Comparison of ENCODE assay signal across 15 mouse cellular contexts in the genomic region with DNA sequence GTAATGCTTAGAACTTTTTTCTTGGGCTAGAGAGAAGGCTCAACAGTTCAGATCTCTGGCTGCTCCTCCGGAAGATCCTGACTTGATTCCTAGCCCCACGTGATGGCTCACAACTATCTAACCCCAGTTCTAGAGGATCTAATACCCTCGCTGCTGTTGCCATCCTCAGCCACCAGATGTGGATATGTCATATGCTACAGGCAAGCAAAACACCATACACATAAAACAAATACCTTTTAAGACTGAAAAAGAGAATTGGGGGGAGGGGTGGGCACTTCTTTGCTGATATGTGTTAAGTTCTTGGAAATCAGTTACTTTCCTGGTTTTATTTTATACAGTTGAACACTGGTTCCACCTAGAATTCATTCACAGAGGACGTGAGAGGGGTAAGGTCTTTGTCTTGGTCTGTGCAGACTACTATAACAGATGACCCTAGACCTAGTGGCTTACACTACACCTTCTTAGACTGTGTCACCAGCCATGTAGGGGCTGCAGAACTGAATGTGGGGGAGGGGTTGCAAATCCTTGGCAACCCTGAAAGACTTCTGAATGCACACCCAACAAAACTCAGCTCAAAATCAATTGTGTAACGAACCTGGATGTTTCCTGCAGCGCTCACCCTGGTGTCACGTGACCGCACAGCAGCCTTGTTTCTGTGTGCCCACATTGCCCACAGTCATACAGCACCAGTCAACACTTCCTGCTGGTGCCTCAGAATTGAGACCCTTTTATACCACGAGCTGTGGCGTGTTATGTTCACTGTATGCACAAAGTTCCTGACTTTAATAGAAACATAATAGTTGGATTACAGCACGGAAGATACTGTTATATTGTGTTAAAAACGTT. TPM values are rescaled to one million over a fixed set of nuclear protein-coding genes. Genes with fewer than 3 reads are reported as not detected.
A peak's percentile ranks its signal among the peaks of the same experiment; 100 is the strongest.
DNase-seq lines count a peak whose midpoint lies in the region; ATAC-seq lines count a peak whose summit lies in the region.
"Had no signal": no experiment of that assay in that cellular context is flagged by ENCODE, and none has a peak within 500 bp of the region (broad histone marks: within the 10 kb centered on the region; RNA-seq: fewer than 3 reads in every experiment).

No protein-coding gene starts in this region.

- peaks cover under 1% of the 10 kb centered on the region; the same call in 1 of the 2 replicates for H3K4me1 ChIP-seq in intestine, embryonic 16.5 days (ENCODE audit: control insufficient read depth, insufficient read depth, low read length)

- DNase-seq in lung, postnatal 4 days = peak; percentile 24 to 41
- no peak for DNase-seq in lung, adult 18-20 months
- DNase-seq in c-Kit-positive CD71-negative TER-119-negative erythroid progenitor cells, embryonic 14.5 days (ENCODE audit: low read depth) = peak; percentile 44
- peak; percentile 83 to 92 for DNase-seq in thymus, postnatal 36 days
- no peak for DNase-seq in kidney, adult 18-20 months
- no peak for DNase-seq in heart, adult 8-10 months (ENCODE audit: low spot score)
- DNase-seq: adrenal gland, postnatal 14 days; heart, postnatal 4 days had no signal

- no peak overlapping the region for H3K9ac ChIP-seq in intestine, embryonic 16.5 days (ENCODE audit: low read depth, low read length)

- ATAC-seq in monocyte, adult 5-6 weeks (replicated peaks; ENCODE audit: insufficient number of reproducible peaks, low FRiP score, low TSS enrichment, poor library complexity, severe bottlenecking) = 0 out of 2 replicates have a peak, but pooled peaks have one; percentile 49
- ATAC-seq in intestine, embryonic 16.5 days = no peak

- no peaks in the 10 kb centered on the region for H3K9me3 ChIP-seq in intestine, embryonic 16.5 days (ENCODE audit: control insufficient read depth, low read length)

- no peak overlapping the region for H3K27ac ChIP-seq in intestine, embryonic 16.5 days (ENCODE audit: low read length)
- H3K27ac ChIP-seq: kidney, postnatal 0 days had no signal

- 79% methylated on average over 12 of the region's 12 CpGs for WGBS in intestine, embryonic 16.5 days

- H3K4me2 ChIP-seq in intestine, embryonic 16.5 days (ENCODE audit: low read depth, low read length) = no peak overlapping the region

- no peaks in the 10 kb centered on the region for H3K27me3 ChIP-seq in intestine, embryonic 16.5 days (replicated peaks; ENCODE audit: control insufficient read depth, insufficient read depth, low read length)

- no peaks in the 10 kb centered on the region for H3K36me3 ChIP-seq in intestine, embryonic 16.5 days (ENCODE audit: control insufficient read depth, insufficient read depth, low read length)

- no peak overlapping the region for H3K4me3 ChIP-seq in intestine, embryonic 16.5 days (ENCODE audit: low read length)
- H3K4me3 ChIP-seq: erythroblast, embryonic 14.5 days had no signal

RNA-seq across cellular contexts. Expression of a gene that starts 3.9 kb away (rescaled TPM):
- not detected in 3 replicates for total RNA-seq in monocyte, adult 5-6 weeks (2017)
- total RNA-seq in heart, adult 8-10 months (2022) = not detected
- polyA plus RNA-seq in intestine, embryonic 16.5 days (2015; fragmentation: Nextera tagmentation; extraction: Ambion mirVana) = not detected in 2 replicates
- total RNA-seq: adrenal gland, postnatal 14 days; gastrocnemius, adult 8-10 months; heart, postnatal 4 days; liver, adult 2 months; midbrain, postnatal 0 days had no signal
- polyA plus RNA-seq: erythroblast, embryonic 14.5 days; kidney, postnatal 0 days; liver, adult 2 months had no signal

RNA-seq across cellular contexts. Expression of a gene that starts 58.2 kb away (rescaled TPM):
- 7.0 to 54.6 TPM (median 29.0 TPM) in 3 replicates for total RNA-seq in monocyte, adult 5-6 weeks (2017)
- total RNA-seq in heart, adult 8-10 months (2022) = 10 to 100 TPM; 34.3 to 72.1 (median 56.2) TPM
- 39.4 and 46.2 TPM in 2 replicates for polyA plus RNA-seq in intestine, embryonic 16.5 days (2015; fragmentation: Nextera tagmentation; extraction: Ambion mirVana)

Comparison
In these comparisons a context has a peak if more than half of its experiments do, and no peak if none do; other contexts are left out.
1. DNase-seq: peak in lung, postnatal 4 days (2 of 2), c-Kit-positive CD71-negative TER-119-negative erythroid progenitor cells, embryonic 14.5 days (single experiment) and thymus, postnatal 36 days (2 of 2); none in lung, adult 18-20 months (0 of 2), kidney, adult 18-20 months (single experiment) and heart, adult 8-10 months (single experiment).